Mouse (Mus musculus) monocyte, adult 5-6 weeks (primary cell): ENCODE results near the gene Slc3a1. TPM values are rescaled to one million over a fixed set of nuclear protein-coding genes. Genes with fewer than 3 reads are reported as not detected.

Experiments used
- ATAC-seq: fragments of 153-309, 156-312 bp; replicated peaks from 2 replicates; pipeline ENCODE4 v1.8.0; 2017; ENCODE audit warnings: mild to moderate bottlenecking; ENCODE audit not compliant: low TSS enrichment, insufficient number of reproducible peaks, severe bottlenecking, poor library complexity, low FRiP score
- total RNA-seq: library from RNA; stranded (forward); fragments of 200-1000, 200-491, 200-594 nt; gene quantifications from 3 replicates; pipeline ENCODE4 v1.2.3, GENCODE M21; 2017

The Slc3a1 gene
- 0.78 TPM in 1 of 3 replicates, not detected in the others for total RNA-seq

GRCm38 (mm10) chr17:85028093-85028739, at the start of gene Slc3a1:
Slc3a1 (plus strand) TSS chr17:85028376.
- ATAC-seq, result no peak

- no peak for ATAC-seq
These were observed 46.5 kb upstream of the Slc3a1 start for GRCm38 (mm10) chr17:84981721-84982120.

GRCm38 (mm10) chr17:84982735-84983134, 45.4 kb upstream of the Slc3a1 start:
- ATAC-seq, result no peak

GRCm38 (mm10) chr17:84986368-84986767, 41.8 kb upstream of the Slc3a1 start:
- no peak for ATAC-seq

GRCm38 (mm10) chr17:84987834-84988410, 40.3 kb upstream of the Slc3a1 start:
- ATAC-seq, result no peak

- no peak for ATAC-seq
These were observed 39.7 kb upstream of the Slc3a1 start for GRCm38 (mm10) chr17:84988514-84988913.

- ATAC-seq, result no peak
These were observed 32.3 kb upstream of the Slc3a1 start for GRCm38 (mm10) chr17:84995844-84996243.

GRCm38 (mm10) chr17:84997639-84998038, 30.5 kb upstream of the Slc3a1 start:
- ATAC-seq, result no peak

GRCm38 (mm10) chr17:84999636-85000035, 28.5 kb upstream of the Slc3a1 start:
- ATAC-seq, result no peak

- no peak for ATAC-seq
These were observed 14.7 kb upstream of the Slc3a1 start for GRCm38 (mm10) chr17:85013485-85013884.

GRCm38 (mm10) chr17:85014632-85015031, 13.5 kb upstream of the Slc3a1 start:
- no peak for ATAC-seq

- no peak for ATAC-seq
These were observed 9.8 kb upstream of the Slc3a1 start for GRCm38 (mm10) chr17:85018344-85018743.

GRCm38 (mm10) chr17:85018794-85019193, 9.4 kb upstream of the Slc3a1 start:
- peak; percentile 63 for ATAC-seq

GRCm38 (mm10) chr17:85020343-85020742, 7.8 kb upstream of the Slc3a1 start:
- ATAC-seq, result no peak

GRCm38 (mm10) chr17:85023247-85024167, 4.7 kb upstream of the Slc3a1 start:
- ATAC-seq, result 0 out of 2 replicates have a peak, but pooled peaks have one; percentile 48

GRCm38 (mm10) chr17:85024237-85024636, 3.9 kb upstream of the Slc3a1 start:
- no peak for ATAC-seq

- no peak for ATAC-seq
These were observed 3.0 kb upstream of the Slc3a1 start for GRCm38 (mm10) chr17:85025151-85025550.

GRCm38 (mm10) chr17:85026436-85026835, 1.7 kb upstream of the Slc3a1 start:
- no peak for ATAC-seq

GRCm38 (mm10) chr17:85027247-85027646, 929 bp upstream of the Slc3a1 start:
- no peak for ATAC-seq
